22 mouse cellular contexts compared by ENCODE assay signal in the genomic region with DNA sequence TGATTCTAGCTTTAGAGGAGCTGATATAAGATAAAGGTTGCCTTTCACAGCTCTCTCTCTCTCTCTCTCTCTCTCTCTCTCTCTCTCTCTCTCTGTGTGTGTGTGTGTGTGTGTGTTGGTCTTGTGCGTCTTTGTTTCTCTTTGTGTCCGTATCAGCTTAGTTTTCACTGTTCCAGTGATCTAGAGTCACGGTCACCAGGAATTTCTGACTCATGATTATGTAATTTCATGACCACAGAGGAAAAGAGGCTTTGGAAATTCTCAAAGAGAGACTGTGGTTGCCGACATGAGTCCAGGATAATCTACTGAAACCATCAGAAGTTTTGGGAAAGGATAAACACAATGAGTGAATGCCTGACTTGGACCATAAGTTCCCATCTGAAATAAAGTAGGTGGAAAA.
DNase-seq lines count a peak whose midpoint lies in the region; ATAC-seq and TF ChIP-seq lines count a peak whose summit lies in the region.
"Had no signal": no experiment of that assay in that cellular context is flagged by ENCODE, and none has a peak within 500 bp of the region (broad histone marks: within the 10 kb centered on the region; RNA-seq: fewer than 3 reads in every experiment).

No protein-coding gene starts in this region.

- no peak overlapping the region for H3K4me2 ChIP-seq in midbrain, embryonic 11.5 days
- no peak overlapping the region for H3K4me2 ChIP-seq in midbrain, embryonic 16.5 days (ENCODE audit: low read length)
- H3K4me2 ChIP-seq: heart, embryonic 13.5 days; hindbrain, embryonic 12.5 days; intestine, embryonic 15.5 days had no signal

- POLR2A ChIA-PET in Patski (lab: Charles Lee): no interaction called here

- DNase-seq in adrenal gland, adult 2 months: peak; percentile 1
- no peak for DNase-seq in adrenal gland, postnatal 14 days
- peak; percentile 81 for DNase-seq in midbrain, embryonic 11.5 days (ENCODE audit: low spot score, missing footprints)
- peak; percentile 15 for DNase-seq in Patski (ENCODE audit: low read depth, low spot score)
- no peak for DNase-seq in limb, embryonic 10.5 days (ENCODE audit: low spot score)
- DNase-seq: adrenal gland, adult 8-10 months; cerebellum, adult 18-20 months; cerebellum, adult 9-10 months; cerebellum, postnatal 14 days; gastrocnemius, postnatal 10 days; gastrocnemius, postnatal 36 days; heart, adult 2 months; heart, postnatal 14 days; heart, postnatal 4 days; kidney, adult 18-20 months had no signal

- no peak overlapping the region for H3K9ac ChIP-seq in midbrain, embryonic 11.5 days (ENCODE audit: low read length)
- no peak overlapping the region for H3K9ac ChIP-seq in midbrain, embryonic 16.5 days (ENCODE audit: low read depth, low read length)
- H3K9ac ChIP-seq: heart, embryonic 13.5 days; hindbrain, embryonic 12.5 days; intestine, embryonic 15.5 days had no signal

- H3K27ac ChIP-seq in midbrain, embryonic 11.5 days (ENCODE audit: low read depth, low read length): no peak overlapping the region
- H3K27ac ChIP-seq in midbrain, embryonic 16.5 days (ENCODE audit: low read length): no peak overlapping the region
- H3K27ac ChIP-seq in limb, embryonic 10.5 days: no peak overlapping the region
- H3K27ac ChIP-seq: heart, adult 2 months; heart, embryonic 10.5 days; heart, embryonic 13.5 days; hindbrain, embryonic 12.5 days; intestine, embryonic 15.5 days had no signal

- in situ Hi-C loops in Patski (cut with MboI; ENCODE audit: low pct_unique_long_range_greater_than_20kb): no loop called here

- H3K4me3 ChIP-seq in midbrain, embryonic 11.5 days (ENCODE audit: low read depth, low read length): no peak overlapping the region
- no peak overlapping the region for H3K4me3 ChIP-seq in midbrain, embryonic 16.5 days (ENCODE audit: low read depth, low read length)
- H3K4me3 ChIP-seq in limb, embryonic 10.5 days: no peak overlapping the region
- H3K4me3 ChIP-seq: heart, adult 2 months; heart, embryonic 10.5 days; heart, embryonic 13.5 days; hindbrain, embryonic 12.5 days; intestine, embryonic 15.5 days had no signal

- H3K36me3 ChIP-seq in midbrain, embryonic 11.5 days (ENCODE audit: control insufficient read depth, insufficient read depth, low read length): no peaks in the 10 kb centered on the region
- H3K36me3 ChIP-seq in midbrain, embryonic 16.5 days (ENCODE audit: control insufficient read depth, insufficient read depth, low read length): no peaks in the 10 kb centered on the region
- no peaks in the 10 kb centered on the region for H3K36me3 ChIP-seq in limb, embryonic 10.5 days
- H3K36me3 ChIP-seq: heart, embryonic 10.5 days; heart, embryonic 13.5 days; hindbrain, embryonic 12.5 days; intestine, embryonic 15.5 days had no signal

- H3K27me3 ChIP-seq in midbrain, embryonic 11.5 days (ENCODE audit: control insufficient read depth, insufficient read depth, low read length): no peaks in the 10 kb centered on the region; the same call in 1 of the 2 replicates
- no peaks in the 10 kb centered on the region for H3K27me3 ChIP-seq in midbrain, embryonic 16.5 days (ENCODE audit: control insufficient read depth, insufficient read depth, low read depth, low read length)
- peaks cover 7% of the 10 kb centered on the region for H3K27me3 ChIP-seq in Patski
- H3K27me3 ChIP-seq in limb, embryonic 10.5 days (ENCODE audit: low read depth, poor library complexity, severe bottlenecking): no peaks in the 10 kb centered on the region
- H3K27me3 ChIP-seq: heart, embryonic 13.5 days; hindbrain, embryonic 12.5 days; intestine, embryonic 15.5 days had no signal

- H3K9me3 ChIP-seq in midbrain, embryonic 11.5 days (ENCODE audit: control insufficient read depth, low read length): no peaks in the 10 kb centered on the region
- H3K9me3 ChIP-seq in midbrain, embryonic 16.5 days (replicated peaks; ENCODE audit: control insufficient read depth, low read length, poor library complexity, severe bottlenecking): no peaks in the 10 kb centered on the region
- no peaks in the 10 kb centered on the region for H3K9me3 ChIP-seq in limb, embryonic 10.5 days (replicated peaks)
- H3K9me3 ChIP-seq: heart, embryonic 10.5 days; heart, embryonic 13.5 days; hindbrain, embryonic 12.5 days; intestine, embryonic 15.5 days had no signal

- 56% methylated on average over 4 of the region's 4 CpGs for WGBS in midbrain, embryonic 11.5 days
- 45% methylated on average over 4 of the region's 4 CpGs for WGBS in midbrain, embryonic 16.5 days
- WGBS in limb, embryonic 10.5 days: 95% methylated on average over 4 of the region's 4 CpGs

- peaks cover 2% of the 10 kb centered on the region; the same call in 1 of the 2 replicates for H3K4me1 ChIP-seq in midbrain, embryonic 11.5 days (ENCODE audit: control insufficient read depth, insufficient read depth, low read length)
- H3K4me1 ChIP-seq in midbrain, embryonic 16.5 days (ENCODE audit: control insufficient read depth, insufficient read depth, low read length): peaks cover 11% of the 10 kb centered on the region
- peaks cover 6% of the 10 kb centered on the region for H3K4me1 ChIP-seq in limb, embryonic 10.5 days
- H3K4me1 ChIP-seq: heart, embryonic 10.5 days; heart, embryonic 13.5 days; intestine, embryonic 15.5 days had no signal

- CTCF ChIA-PET in Patski (lab: Charles Lee): no interaction called here

- no peak for TF ChIP-seq CTCF in Patski (IDR thresholded peaks at IDR 0.05)

- ATAC-seq in midbrain, embryonic 11.5 days (ENCODE audit: low FRiP score): no peak
- no peak for ATAC-seq in midbrain, embryonic 16.5 days
- peak; percentile 65 for ATAC-seq in Patski
- ATAC-seq: forebrain, embryonic 14.5 days; hindbrain, embryonic 16.5 days; intestine, embryonic 15.5 days had no signal

Comparison
In these comparisons a context has a peak if more than half of its experiments do, and no peak if none do; other contexts are left out.
1. DNase-seq: peak in adrenal gland, adult 2 months (single experiment), midbrain, embryonic 11.5 days (single experiment) and Patski (single experiment); none in adrenal gland, postnatal 14 days (single experiment) and limb, embryonic 10.5 days (single experiment).